Mouse (Mus musculus): ENCODE results near the gene Vgf. TPM values are rescaled to one million over a fixed set of nuclear protein-coding genes. Genes with fewer than 3 reads are reported as not detected.
A peak's percentile ranks its signal among the peaks of the same experiment; 100 is the strongest.

Gene Vgf
- polyA plus RNA-seq, 1 experiment = 0.99 TPM

DNA sequence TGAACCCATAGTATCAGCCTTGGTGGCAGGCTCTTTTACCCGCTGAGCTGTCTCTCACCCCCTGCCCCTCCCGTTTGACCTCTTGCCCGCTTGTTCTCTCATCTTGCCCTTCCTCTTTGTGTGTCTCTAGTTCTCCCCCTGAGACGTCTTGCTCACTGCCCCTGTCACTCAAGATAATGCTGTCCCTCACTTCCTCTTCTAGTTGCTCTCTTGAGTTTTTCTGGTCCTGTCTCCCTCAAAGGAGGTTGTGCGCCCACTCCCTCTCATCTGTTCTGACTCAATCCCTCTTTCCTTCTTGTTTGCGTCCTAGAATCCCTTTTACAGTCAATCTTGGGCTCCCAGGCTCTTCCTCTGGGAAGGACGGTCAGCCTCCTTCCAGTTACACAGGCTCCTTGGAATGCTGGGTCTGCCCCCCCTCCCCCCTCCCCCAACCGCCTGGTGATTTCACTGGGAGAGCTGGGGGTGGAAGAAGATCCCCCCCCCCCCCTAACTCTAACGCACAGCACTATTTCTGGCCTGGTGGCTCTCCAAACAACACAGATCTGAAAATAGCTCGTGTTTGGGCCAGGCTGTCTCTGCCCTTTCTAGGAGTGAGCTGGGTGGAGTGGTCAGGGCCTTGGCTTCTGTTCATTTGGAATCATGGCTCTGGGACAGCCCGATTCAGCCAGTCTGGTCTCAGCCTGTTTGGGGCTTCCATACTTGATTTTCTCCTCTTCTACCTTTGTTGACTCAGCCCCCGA lies 50.2 kb downstream of the Vgf start:
- Histone ChIP-seq H3K4me1 (ENCODE audit: control insufficient read depth, insufficient read depth, insufficient read length, low read length) (peaks cover 20% of the 10 kb centered on the region), H3K36me3 (ENCODE audit: control insufficient read depth, insufficient read depth, low read length) (no peaks in the 10 kb centered on the region), H3K4me3 (ENCODE audit: low read depth, low read length) (no peak overlapping the region), H3K27me3 (ENCODE audit: control insufficient read depth, insufficient read depth, low read length) (no peaks in the 10 kb centered on the region), H3K27ac (ENCODE audit: insufficient read depth, low read depth, low read length) (peak overlapping the region; percentile 73)
- WGBS = 49% methylated on average over 12 of the region's 12 CpGs
- TF ChIP-seq POLR2A (IDR thresholded peaks at IDR 0.05; ENCODE audit: low read depth, low read length) = no peak
- TF ChIP-seq CTCF (IDR thresholded peaks at IDR 0.05; ENCODE audit: extremely low read depth, insufficient read length, insufficient replicate concordance, low read depth, low read length) = no peak

GRCm38 (mm10) chr5:137077187-137077586 lies 51.0 kb downstream of the Vgf start:
- H3K36me3 ChIP-seq (ENCODE audit: control insufficient read depth, insufficient read depth, low read length) = no peaks in the 10 kb centered on the region
- no peak overlapping the region for H3K4me3 ChIP-seq (ENCODE audit: low read depth, low read length)
- 80% methylated on average over 7 of the region's 7 CpGs for WGBS
- H3K27me3 ChIP-seq (ENCODE audit: control insufficient read depth, insufficient read depth, low read length) = no peaks in the 10 kb centered on the region
- TF ChIP-seq POLR2A (IDR thresholded peaks at IDR 0.05; ENCODE audit: low read depth, low read length) (no peak), CTCF (IDR thresholded peaks at IDR 0.05; ENCODE audit: extremely low read depth, insufficient read length, insufficient replicate concordance, low read depth, low read length) (no peak)
- peaks cover 14% of the 10 kb centered on the region for H3K4me1 ChIP-seq (ENCODE audit: control insufficient read depth, insufficient read depth, insufficient read length, low read length)
- 0 out of 2 replicates have a peak overlapping the region, but pooled peaks have one; percentile 47 for H3K27ac ChIP-seq (ENCODE audit: insufficient read depth, low read depth, low read length)

GRCm38 (mm10) chr5:137078041-137078440 lies 51.8 kb downstream of the Vgf start:
- WGBS = 24% methylated on average over 14 of the region's 14 CpGs
- Histone ChIP-seq H3K36me3 (ENCODE audit: control insufficient read depth, insufficient read depth, low read length) (no peaks in the 10 kb centered on the region), H3K27ac (ENCODE audit: insufficient read depth, low read depth, low read length) (no peak overlapping the region), H3K4me1 (ENCODE audit: control insufficient read depth, insufficient read depth, insufficient read length, low read length) (peaks cover 9% of the 10 kb centered on the region; the same call in 1 of the 2 replicates), H3K4me3 (ENCODE audit: low read depth, low read length) (no peak overlapping the region), H3K27me3 (ENCODE audit: control insufficient read depth, insufficient read depth, low read length) (no peaks in the 10 kb centered on the region)
- TF ChIP-seq CTCF (IDR thresholded peaks at IDR 0.05; ENCODE audit: extremely low read depth, insufficient read length, insufficient replicate concordance, low read depth, low read length) = no peak
- TF ChIP-seq POLR2A (IDR thresholded peaks at IDR 0.05; ENCODE audit: low read depth, low read length) = no peak

DNA sequence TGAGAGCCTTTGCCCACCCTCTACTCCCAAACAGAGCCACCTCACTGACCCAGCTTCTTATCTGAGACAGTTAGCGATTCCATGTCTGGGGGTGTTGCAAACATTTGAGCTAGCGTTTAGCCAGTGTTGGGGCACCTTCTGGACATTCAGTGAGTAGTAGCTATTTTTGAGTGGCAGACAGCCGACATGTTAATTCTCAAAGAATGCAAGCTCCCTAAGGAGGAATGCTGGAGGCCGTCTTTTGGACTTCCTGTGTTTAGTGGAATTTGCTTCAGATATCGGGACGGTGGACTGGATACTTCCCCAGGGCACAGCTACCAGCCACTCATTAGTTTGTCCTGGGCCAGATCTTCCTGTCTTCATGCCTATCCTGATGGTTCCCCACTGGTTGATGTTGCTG lies 52.4 kb downstream of the Vgf start:
- Histone ChIP-seq H3K36me3 (ENCODE audit: control insufficient read depth, insufficient read depth, low read length) (no peaks in the 10 kb centered on the region), H3K4me3 (ENCODE audit: low read depth, low read length) (no peak overlapping the region), H3K4me1 (ENCODE audit: control insufficient read depth, insufficient read depth, insufficient read length, low read length) (peaks cover 9% of the 10 kb centered on the region; the same call in 1 of the 2 replicates), H3K27me3 (ENCODE audit: control insufficient read depth, insufficient read depth, low read length) (no peaks in the 10 kb centered on the region), H3K27ac (ENCODE audit: insufficient read depth, low read depth, low read length) (no peak overlapping the region)
- 49% methylated on average over 6 of the region's 6 CpGs for WGBS
- TF ChIP-seq CTCF (IDR thresholded peaks at IDR 0.05; ENCODE audit: extremely low read depth, insufficient read length, insufficient replicate concordance, low read depth, low read length) (no peak), POLR2A (IDR thresholded peaks at IDR 0.05; ENCODE audit: low read depth, low read length) (no peak)

DNA sequence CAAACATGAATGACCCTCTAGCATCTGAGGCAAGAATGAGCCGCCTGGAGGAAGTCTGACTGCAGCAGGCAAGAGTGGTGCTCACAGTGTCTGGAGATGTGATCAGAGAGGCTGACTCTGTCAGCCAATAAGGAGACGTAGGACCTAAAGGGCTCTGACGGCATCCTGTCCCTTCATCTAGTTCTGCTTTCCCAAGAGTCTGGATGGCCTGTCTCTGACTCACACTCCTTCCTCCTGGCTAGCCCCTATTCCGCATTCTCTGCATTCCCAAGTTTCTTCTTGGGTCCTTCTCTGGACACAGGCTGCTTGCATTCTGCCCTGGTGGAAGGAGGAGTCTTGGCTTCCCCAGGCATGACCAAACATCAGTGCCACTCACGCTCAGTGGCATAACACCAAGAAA lies 53.7 kb downstream of the Vgf start:
- no peaks in the 10 kb centered on the region for H3K36me3 ChIP-seq (ENCODE audit: control insufficient read depth, insufficient read depth, low read length)
- H3K4me1 ChIP-seq (ENCODE audit: control insufficient read depth, insufficient read depth, insufficient read length, low read length) = peaks cover 9% of the 10 kb centered on the region; the same call in 1 of the 2 replicates
- TF ChIP-seq POLR2A (IDR thresholded peaks at IDR 0.05; ENCODE audit: low read depth, low read length) (no peak), CTCF (IDR thresholded peaks at IDR 0.05; ENCODE audit: extremely low read depth, insufficient read length, insufficient replicate concordance, low read depth, low read length) (no peak)
- H3K4me3 ChIP-seq (ENCODE audit: low read depth, low read length) = no peak overlapping the region
- no peaks in the 10 kb centered on the region for H3K27me3 ChIP-seq (ENCODE audit: control insufficient read depth, insufficient read depth, low read length)
- H3K27ac ChIP-seq (ENCODE audit: insufficient read depth, low read depth, low read length) = peak overlapping the region; percentile 32; the same call in 1 of the 2 replicates
- WGBS = 56% methylated on average over 5 of the region's 5 CpGs

Other genes starting within 250 kb of the Vgf start
- 0.04 and 0.72 TPM in 2 replicates for gene Col26a1, start 143.2 kb upstream of the Vgf start, polyA plus RNA-seq (2012; rRNA removed)
- gene Ift22, start 118.2 kb upstream of the Vgf start, polyA plus RNA-seq (2012; rRNA removed) = 11.1 and 13.3 TPM in 2 replicates
- gene Fis1, start 73.1 kb upstream of the Vgf start, polyA plus RNA-seq (2012; rRNA removed) = 106 and 261 TPM in 2 replicates
- gene Cldn15, start 59.8 kb upstream of the Vgf start, polyA plus RNA-seq (2012; rRNA removed) = 313 and 657 TPM in 2 replicates
- gene Plod3, start 39.4 kb upstream of the Vgf start, polyA plus RNA-seq (2012; rRNA removed) = 17.1 and 21.6 TPM in 2 replicates
- gene Znhit1, start 38.4 kb upstream of the Vgf start, polyA plus RNA-seq (2012; rRNA removed) = 47.6 and 92.2 TPM in 2 replicates
- 27.3 and 52.7 TPM in 2 replicates for gene Ap1s1, start 19.7 kb downstream of the Vgf start, polyA plus RNA-seq (2012; rRNA removed)
- 0.99 and 1.2 TPM in 2 replicates for gene Serpine1, start 45.9 kb downstream of the Vgf start, polyA plus RNA-seq (2012; rRNA removed)
- 10.3 and 19.9 TPM in 2 replicates for gene Trim56, start 89.8 kb downstream of the Vgf start, polyA plus RNA-seq (2012; rRNA removed)
- 52.5 and 653 TPM in 2 replicates for gene Muc3, start 122.9 kb downstream of the Vgf start, polyA plus RNA-seq (2012; rRNA removed)
- 24.3 and 62.2 TPM in 2 replicates for gene Muc3a, start 186.0 kb downstream of the Vgf start, polyA plus RNA-seq (2012; rRNA removed)

All from small intestine, adult 2 months (tissue).